Mouse (Mus musculus): ENCODE measurements at regions not wholly inside any gene's neighbourhood (a gene's known extent, or its start where the extent isn't known, plus 50 kb on each side); places are given as distances from the start of the nearest gene placed in this dataset.

GRCm38 (mm10) chr6:144841510-144841909 is 59.7 kb upstream of the Sox5 start:
- TF ChIP-seq POLR2A (IDR thresholded peaks at IDR 0.05; ENCODE audit: insufficient read depth, low read depth, low read length) (no peak), CTCF (IDR thresholded peaks at IDR 0.05; ENCODE audit: insufficient read depth, low read depth, low read length) (no peak)

Measured in olfactory bulb, adult 2 months (tissue).